Mouse (Mus musculus) lung, postnatal 36 days (tissue): Measurements from ENCODE around the gene Tob2.

Experiments
- DNase-seq: peaks from one replicate; pipeline ENCODE4 v3.0.0; 2022; ENCODE audit warnings: mixed read lengths

The Tob2 gene

DNA sequence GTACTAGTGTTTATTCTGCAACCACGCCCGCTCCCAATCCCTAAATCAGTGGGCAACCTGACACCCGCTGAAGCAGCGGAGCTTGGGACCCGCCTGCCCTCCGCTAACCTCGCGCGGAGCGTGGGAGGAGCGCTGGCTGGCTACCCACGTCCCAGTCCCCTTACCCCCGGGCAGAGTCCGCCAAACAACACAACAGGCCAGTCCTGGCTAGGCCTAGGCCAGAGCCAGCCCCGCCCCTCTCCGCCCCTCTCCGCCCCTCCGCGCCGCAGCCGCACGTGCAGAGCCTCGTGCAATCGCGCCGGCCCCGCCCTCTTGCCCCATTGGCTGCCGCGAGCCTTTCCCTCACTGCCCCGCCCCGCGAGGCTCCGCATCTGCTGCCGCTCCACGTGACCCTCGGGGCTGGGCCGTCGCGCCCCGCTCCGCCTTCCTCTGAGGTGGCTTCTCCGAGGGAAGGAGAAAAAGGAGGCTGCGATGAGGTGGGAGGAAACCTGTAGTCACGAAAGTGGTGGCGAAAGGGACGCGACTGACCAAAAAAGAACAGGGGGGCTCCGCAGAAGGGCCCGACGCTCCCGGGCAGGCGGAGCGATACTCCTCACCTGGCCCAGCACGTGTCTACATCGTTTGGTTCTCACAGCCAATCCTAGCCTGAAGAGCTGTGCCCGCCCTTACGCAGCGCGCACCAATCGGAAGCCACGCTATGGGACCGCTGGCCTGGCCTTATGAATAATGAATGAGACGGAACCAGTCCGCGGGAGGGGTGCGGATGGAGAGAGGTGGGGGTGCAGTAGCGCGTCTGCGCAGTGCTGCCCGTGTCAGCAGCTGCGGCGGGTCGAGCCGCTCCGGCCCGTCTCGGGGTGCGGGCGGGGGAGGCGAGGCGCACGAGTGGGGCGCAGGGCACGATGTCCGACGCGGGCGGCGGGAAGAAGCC lies 47.7 kb downstream of the Tob2 start:
- peak; percentile 99 for DNase-seq

DNA sequence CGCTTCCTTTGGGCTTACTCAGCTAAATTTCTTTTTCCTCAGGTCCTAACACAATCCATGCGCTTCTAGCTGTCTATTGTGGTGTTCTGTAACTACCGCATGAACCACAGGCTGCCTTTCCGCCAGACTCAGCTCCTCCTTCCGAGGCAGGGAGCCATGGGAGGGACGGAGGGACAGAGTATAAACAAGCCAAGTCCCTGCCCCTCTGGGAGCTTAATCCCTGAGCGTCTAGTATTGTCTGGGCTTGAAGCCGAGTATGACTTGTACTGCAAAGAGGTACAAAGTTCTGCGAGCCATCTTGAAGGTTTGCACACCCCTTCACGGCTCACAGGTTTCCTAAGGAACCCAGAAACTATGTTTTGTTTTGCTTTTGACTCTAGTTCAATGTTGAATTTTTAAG lies 48.4 kb downstream of the Tob2 start:
- DNase-seq: peak; percentile 97

DNA sequence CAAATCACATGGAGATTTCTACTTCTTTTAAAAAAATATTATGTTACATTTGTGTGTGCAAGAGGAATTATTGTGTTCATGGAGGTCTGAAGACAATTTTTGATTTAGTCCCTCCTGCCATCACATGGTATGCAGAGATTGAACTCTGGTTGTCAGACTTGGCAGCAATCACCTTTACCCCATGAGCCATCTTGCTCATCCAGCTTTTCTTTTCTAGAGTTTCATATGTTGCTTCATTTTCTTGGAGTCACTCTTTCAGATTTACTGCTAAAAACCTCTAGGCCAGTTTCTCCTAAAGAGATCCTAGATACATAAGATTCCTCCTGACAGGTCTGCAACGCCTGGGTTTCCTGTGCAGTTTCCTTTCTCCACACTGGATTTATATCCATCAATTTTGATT lies 49.0 kb downstream of the Tob2 start:
- DNase-seq: no peak

DNA sequence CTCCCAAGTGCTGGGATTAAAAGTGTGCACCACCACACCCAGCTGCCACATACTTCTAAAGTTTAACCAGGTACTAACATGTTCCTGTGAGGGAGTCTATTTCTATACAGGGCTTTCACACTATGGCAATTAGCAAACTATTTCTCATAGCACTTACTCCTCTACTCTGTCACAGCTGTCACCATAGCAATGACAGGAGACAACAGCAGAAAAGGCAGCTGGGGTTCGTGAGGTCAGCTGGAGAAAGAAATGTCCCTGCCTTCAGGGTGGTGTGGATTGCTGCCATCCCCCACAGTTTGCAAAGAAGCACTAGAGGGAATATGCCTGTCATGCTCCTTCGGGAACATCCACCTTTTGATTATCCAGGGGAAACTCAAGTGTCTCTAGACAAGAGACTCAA lies 49.8 kb downstream of the Tob2 start:
- no peak for DNase-seq

DNA sequence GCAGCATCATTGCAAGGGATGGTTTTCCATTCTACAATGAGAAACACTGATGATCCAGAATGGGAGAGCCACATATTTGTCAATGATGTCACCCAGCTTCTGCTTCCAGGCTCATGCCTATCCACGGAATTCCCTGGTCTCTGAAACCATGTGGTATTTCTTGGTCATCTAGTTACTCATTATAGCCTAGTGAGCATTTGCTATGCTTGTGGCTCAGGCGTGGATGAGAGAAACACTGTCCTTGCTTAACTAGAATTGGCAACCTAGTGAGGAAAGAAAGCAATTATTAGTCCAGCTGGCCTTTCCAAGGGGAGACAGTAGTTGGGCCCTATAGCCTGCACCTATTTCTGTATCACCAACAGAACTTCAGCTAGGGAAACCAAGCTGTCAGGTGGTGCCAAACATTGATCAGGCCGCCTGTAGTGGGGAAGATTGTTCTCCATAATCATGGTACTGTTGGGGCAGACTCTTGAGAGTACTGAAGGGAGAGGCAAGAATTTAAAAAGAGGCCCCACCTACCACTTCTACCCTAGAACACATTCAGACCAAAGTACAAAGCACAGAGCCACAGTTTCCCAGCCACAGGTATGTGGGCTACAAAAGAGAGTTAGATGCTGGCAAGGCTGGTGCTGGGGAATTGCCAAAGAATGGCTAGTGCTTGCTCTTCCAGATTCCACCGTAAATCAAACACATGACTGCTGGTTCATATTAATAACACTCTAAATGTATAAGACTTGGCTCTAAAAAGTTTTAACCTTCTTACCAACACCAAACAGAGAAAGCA lies 51.8 kb downstream of the Tob2 start:
- DNase-seq: peak; percentile 89

DNA sequence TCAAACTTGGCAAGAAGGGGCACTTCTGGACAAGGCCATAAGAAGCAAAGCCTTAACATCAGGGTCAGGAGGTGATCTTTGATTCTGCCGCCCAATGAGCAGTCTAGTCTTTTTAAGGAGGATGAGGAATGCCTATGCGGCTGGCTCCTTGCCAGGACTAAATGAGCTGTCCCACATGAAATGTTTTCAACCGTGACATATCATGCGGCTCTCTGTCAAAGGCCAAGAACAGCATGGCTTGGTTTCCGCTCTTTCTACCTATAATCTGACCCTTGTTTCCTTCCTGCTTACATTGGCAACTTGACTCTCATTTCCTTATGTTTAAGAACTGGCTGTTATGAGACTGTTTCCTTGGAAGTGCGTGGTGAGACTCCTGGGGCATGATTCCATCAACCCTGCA lies 53.0 kb downstream of the Tob2 start:
- DNase-seq: peak; percentile 74

DNA sequence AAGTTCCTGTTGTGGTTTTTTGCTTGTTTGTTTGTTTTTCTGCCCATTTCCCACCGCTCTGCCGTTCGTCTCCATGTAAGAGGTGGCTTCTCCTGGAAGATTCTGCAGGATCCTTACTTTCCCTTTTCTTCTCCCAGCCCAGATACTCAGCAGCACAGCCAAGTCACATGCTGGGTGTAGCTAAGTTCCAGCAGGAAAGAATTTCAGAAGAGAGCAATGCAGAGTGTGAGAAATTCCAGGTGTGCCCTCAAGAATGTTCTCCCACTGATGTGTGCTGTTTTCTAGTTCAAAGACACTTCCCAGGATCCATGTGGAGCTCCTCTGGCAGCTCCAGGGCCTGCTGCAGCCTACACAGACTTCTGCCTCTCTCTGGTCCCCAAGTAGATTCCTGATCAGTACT lies 53.7 kb downstream of the Tob2 start:
- peak; percentile 57 for DNase-seq

DNA sequence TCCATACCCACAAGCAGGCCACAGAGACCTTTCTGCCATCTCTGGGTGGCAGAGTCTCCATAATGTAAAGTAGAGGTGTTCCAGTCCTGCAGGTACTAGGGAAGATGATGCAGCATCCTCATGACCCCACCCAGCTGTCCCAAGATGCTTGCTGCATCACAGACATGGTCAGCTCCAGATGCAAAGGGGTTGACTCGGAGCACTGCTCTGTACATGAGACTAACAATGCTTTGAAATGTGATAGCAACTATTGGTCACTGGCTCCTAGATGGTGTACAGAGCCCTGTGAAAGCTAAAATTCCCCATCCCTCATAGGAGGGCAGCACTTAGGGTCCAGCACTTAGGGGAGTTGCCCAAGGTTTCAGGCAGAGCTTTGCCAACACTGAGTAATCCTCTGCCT lies 54.4 kb downstream of the Tob2 start:
- no peak for DNase-seq

DNA sequence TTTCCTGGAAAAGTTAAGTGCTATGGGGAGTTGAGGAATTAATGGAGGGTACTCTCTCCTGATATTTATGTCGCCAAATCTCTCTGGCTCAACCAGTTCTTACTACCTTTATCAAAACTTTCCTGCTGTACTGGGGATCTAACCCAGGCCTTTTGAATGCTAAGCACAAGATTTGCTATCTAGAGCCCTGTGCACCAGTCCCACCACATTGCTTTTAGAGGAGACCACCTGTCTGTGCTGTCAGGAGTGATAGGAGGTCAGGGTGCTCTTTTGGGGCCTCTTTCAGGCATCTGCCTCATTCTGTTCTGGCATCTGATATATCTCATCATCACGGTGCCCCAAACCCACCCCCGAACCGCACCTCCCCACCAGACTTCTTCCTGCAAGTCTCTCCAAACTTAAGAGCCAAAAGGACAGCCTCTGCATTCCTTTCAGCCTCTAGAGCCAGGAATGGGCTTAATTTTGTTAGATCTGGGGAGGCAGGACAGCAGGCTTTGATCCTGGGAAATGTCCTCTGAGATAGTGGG lies 55.1 kb downstream of the Tob2 start:
- no peak for DNase-seq

DNA sequence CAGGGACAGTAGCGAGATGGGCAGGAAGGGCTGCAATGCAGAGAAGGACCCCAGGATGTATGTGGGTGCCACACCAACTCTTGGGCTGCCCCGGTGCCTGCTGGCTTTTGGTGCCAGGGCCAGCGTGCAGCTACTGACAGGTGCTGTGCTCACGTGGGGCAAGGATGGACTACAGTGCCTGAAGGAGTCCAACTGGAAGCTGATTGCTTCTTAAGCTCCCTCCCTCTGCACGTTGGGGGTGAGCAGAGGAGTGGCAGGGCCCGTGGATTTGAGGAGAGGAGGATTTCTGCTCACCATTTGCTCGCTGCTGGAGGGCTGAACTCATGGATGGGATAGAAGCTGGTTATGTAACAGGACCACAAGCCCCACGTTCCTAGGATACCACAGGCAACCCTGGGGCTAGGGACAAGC lies 55.6 kb downstream of the Tob2 start:
- DNase-seq: peak; percentile 74

DNA sequence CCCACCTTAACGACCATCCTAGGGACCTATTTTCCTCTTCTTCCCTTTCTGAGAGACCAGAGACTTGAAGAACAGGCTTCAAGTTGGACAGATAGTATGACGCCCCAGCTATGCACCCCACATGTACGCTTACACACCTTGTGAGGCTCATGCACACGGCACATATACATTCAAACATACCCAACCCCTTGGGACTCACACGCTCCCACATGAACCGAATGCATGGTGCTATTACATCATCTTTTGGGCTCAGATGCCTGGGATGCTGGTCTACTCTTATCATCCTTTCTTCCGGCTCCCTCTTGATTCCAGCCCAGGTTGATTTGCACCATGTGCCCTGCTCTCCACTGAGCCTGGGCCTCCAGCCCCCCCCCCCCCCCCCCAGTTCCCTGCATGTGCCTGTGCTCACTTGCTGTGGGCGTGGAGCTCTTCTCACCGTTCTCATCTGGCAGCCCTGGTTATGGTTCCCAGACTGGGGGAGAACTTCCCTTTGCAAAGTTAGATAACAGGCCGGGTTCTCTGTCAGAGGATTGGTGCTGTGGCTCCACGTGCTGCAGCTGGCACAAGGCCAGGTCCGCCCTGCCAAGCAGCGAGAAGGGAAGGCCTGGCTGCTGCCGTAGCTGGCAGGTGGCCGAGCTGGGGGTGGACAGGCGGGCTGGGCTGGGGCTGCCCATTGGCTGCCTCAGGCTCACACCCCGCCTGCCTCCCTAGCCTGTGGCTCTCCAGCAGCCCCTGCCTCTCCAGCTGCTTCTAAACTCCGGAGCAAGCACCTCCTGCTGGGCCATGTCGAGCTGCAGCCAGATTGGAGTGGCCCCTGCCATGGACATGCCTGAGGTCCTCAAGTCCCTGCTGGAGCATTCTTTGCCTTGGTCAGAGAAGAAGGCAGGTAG lies 56.4 kb downstream of the Tob2 start, which contains the start of gene Tef:
Gene Tef (plus strand): TSS at position 421 of the 890 bp plus-strand sequence.
- peak; percentile 99 for DNase-seq

DNA sequence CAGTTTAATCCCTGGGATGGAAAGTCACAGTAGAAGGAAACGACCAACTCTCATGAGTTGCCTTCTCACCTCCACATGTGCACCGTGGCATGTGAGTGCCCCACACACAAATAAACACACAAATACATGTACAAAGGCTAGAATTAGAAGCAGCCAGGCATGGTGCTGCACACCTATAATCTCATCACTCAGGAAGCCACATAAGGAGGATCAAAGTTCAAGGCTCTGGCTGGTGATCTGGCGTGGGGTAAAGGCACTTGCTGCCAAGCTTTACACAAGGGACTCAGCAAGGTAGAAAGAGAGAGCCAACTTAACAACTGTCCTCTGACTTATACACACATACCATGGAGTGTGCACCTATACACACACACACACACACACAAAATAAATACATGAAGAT lies 58.2 kb downstream of the Tob2 start:
- DNase-seq: no peak

DNA sequence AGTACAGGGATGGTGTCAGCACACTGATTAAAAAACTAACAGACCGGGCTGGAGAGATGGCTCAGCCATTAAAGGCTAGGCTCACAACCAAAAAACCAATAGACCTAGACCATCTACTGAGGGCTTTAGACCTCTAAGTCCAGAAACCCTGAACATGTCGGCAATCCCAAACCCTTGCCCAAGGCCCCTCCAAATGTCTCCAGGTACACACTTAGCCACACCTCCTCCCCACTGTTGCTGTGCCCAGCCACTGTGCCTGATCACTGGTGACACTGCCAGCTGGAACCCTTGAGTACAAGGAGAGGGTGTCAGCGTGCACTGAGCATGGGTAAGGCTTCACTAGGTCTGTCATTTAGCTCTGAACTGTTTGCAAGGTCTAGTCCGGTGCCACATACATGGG lies 60.2 kb downstream of the Tob2 start:
- no peak for DNase-seq
